Mouse (Mus musculus) forebrain, embryonic 12.5 days (tissue): ENCODE results near the gene Stk39. TPM values are rescaled to one million over a fixed set of nuclear protein-coding genes. Genes with fewer than 3 reads are reported as not detected.

Source experiments
- ATAC-seq: fragments of 200-750 bp; cut with Nextera tagmentation; 2 replicates; pipeline ENCODE4 v1.8.0; 2017; ENCODE audit warnings: moderate TSS enrichment; ENCODE audit not compliant: low FRiP score
- H3K27ac ChIP-seq: fragments of 300-500 bp; sonication (generic); 2 replicates; pipeline ENCODE4 v1.5.1; 2016; ENCODE audit warnings: mild to moderate bottlenecking
- H3K27me3 ChIP-seq: fragments of 300-500 bp; sonication (generic); 2 replicates; pipeline ENCODE4 v1.6.1; 2016; ENCODE audit warnings: mild to moderate bottlenecking
- H3K36me3 ChIP-seq: fragments of 300-500 bp; sonication (generic); replicated peaks from 2 replicates; pipeline ENCODE4 v1.6.1; 2016; ENCODE audit warnings: mild to moderate bottlenecking
- H3K4me1 ChIP-seq: fragments of 300-500 bp; sonication (generic); 2 replicates; pipeline ENCODE4 v1.6.1; 2016
- H3K4me2 ChIP-seq: fragments of 300-500 bp; sonication (generic); 2 replicates; pipeline ENCODE4 v1.6.1; 2016; ENCODE audit warnings: mild to moderate bottlenecking, moderate library complexity
- H3K4me3 ChIP-seq: fragments of 300-500 bp; sonication (generic); replicated peaks from 2 replicates; pipeline ENCODE4 v1.5.1; 2016; ENCODE audit warnings: mild to moderate bottlenecking
- H3K9ac ChIP-seq: fragments of 300-500 bp; sonication (generic); 2 replicates; pipeline ENCODE4 v1.6.1; 2016; ENCODE audit warnings: mild to moderate bottlenecking
- H3K9me3 ChIP-seq: fragments of 300-500 bp; sonication (generic); 2 replicates; pipeline ENCODE4 v1.6.1; 2016
- WGBS: fragments of 180-500 bp; shearing (Covaris S2); methylation state at CpG from one replicate; pipeline ENCODE4 v1.1.7; 2016; 5-methylcytosine and 5-hydroxymethylcytosine counted together
- polyA plus RNA-seq: library from polyadenylated mRNA; unstranded; fragments of >200 nt; fragmentation: Nextera tagmentation; extraction: Ambion mirVana; gene quantifications from 2 replicates; pipeline ENCODE4 v1.2.1, GENCODE M21; 2016

Gene Stk39
- polyA plus RNA-seq, 1 experiment from 2014 or later: 43.6 TPM

- Histone ChIP-seq H3K27me3 (peaks cover 6% of the 10 kb centered on the region; the same call in 1 of the 2 replicates), H3K36me3 (peaks cover 25% of the 10 kb centered on the region), H3K9ac (no peak overlapping the region), H3K9me3 (no peaks in the 10 kb centered on the region), H3K4me1 (peaks cover 24% of the 10 kb centered on the region), H3K27ac (peak overlapping the region; percentile 67), H3K4me3 (no peak overlapping the region), H3K4me2 (no peak overlapping the region)
- 18% methylated on average over 8 of the region's 8 CpGs for WGBS
- ATAC-seq: peak; percentile 67; the same call in 1 of the 2 replicates
These were observed 125.3 kb downstream of the Stk39 start for GRCm38 (mm10) chr2:68346606-68347237.

DNA sequence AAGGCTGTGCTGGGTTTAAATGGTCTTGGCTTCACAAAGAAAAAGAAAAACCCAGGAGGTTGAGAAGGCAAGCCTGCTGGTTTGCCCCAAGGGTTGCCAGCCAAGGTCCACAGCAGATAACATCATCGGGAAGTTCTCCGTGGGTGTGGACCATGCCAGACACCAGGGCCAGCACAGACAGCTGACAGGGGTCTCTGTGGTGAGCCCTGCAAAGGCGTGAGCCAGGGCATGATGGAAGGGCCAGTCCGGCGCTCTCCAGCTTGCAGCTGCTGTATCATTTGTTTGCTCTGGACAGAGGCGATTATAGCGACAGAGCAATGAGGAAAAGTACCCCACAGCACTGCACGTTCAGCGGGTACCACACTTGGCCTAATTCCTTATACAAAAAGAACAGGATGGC lies 126.8 kb downstream of the Stk39 start:
- no peak overlapping the region for H3K4me2 ChIP-seq
- H3K4me1 ChIP-seq: peaks cover 24% of the 10 kb centered on the region
- H3K4me3 ChIP-seq: no peak overlapping the region
- no peak for ATAC-seq
- 85% methylated on average over 9 of the region's 9 CpGs for WGBS
- no peaks in the 10 kb centered on the region for H3K9me3 ChIP-seq
- peaks cover 6% of the 10 kb centered on the region; the same call in 1 of the 2 replicates for H3K27me3 ChIP-seq
- H3K27ac ChIP-seq: no peak overlapping the region
- H3K9ac ChIP-seq: no peak overlapping the region
- peaks cover 25% of the 10 kb centered on the region for H3K36me3 ChIP-seq

GRCm38 (mm10) chr2:68343751-68344150 lies 128.3 kb downstream of the Stk39 start:
- H3K27me3 ChIP-seq: peaks cover 6% of the 10 kb centered on the region; the same call in 1 of the 2 replicates
- peaks cover 25% of the 10 kb centered on the region for H3K36me3 ChIP-seq
- no peak for ATAC-seq
- peaks cover 18% of the 10 kb centered on the region for H3K4me1 ChIP-seq
- H3K27ac ChIP-seq: no peak overlapping the region
- WGBS: 91% methylated on average over 4 of the region's 4 CpGs
- H3K9ac ChIP-seq: no peak overlapping the region
- H3K4me2 ChIP-seq: no peak overlapping the region
- no peak overlapping the region for H3K4me3 ChIP-seq
- no peaks in the 10 kb centered on the region for H3K9me3 ChIP-seq

DNA sequence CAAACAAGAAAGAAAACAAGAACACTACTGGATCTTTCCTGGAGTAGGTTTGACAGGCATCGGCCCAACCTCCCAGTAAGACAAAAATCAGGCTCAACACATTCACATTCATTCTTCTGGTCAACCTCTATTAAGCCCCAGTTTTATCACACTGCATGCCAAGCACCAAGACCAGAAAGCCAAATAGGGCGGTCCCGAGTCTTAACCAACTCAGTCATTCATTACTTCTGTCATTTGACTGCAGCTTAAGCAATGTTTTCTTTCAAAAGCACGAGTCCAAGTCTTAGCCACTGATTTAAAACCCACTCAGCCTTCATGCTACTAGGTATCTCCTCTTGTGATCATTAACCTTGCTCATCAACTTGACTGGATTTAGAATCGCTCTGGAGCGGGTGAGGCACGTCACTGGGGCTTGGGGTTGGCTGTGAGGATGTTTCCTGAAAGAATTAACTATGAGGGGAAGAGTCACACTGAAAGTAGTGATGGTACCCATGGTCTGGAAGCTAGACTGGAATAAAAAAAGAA lies 129.9 kb downstream of the Stk39 start:
- 91% methylated on average over 7 of the region's 7 CpGs for WGBS
- no peaks in the 10 kb centered on the region for H3K9me3 ChIP-seq
- H3K36me3 ChIP-seq: peaks cover 25% of the 10 kb centered on the region
- no peak overlapping the region for H3K27ac ChIP-seq
- no peaks in the 10 kb centered on the region for H3K27me3 ChIP-seq
- H3K9ac ChIP-seq: no peak overlapping the region
- ATAC-seq: no peak
- peaks cover 7% of the 10 kb centered on the region for H3K4me1 ChIP-seq
- no peak overlapping the region for H3K4me3 ChIP-seq
- H3K4me2 ChIP-seq: no peak overlapping the region

DNA sequence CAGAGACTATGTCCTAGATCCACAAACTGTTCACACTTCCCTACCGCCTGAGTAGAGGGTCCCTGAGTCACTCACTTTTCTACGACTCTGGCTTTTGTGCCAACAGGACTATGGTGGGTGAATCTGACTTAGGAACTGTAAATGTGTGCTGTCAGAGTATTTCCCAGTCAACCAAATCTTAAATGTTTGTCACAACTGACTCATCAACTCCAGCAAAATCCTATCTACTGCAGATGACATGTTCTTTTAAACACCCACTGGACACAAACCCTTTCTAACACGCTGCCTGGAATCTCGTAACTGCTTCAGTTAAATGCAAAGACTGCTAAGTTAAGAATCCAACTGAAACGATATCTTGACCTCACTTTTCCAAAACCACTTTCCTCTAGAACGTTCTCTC lies 135.2 kb downstream of the Stk39 start:
- Histone ChIP-seq H3K36me3 (no peaks in the 10 kb centered on the region; the same call in 1 of the 2 replicates), H3K27me3 (no peaks in the 10 kb centered on the region), H3K9me3 (no peaks in the 10 kb centered on the region), H3K27ac (no peak overlapping the region), H3K4me1 (peaks cover 12% of the 10 kb centered on the region), H3K4me2 (no peak overlapping the region), H3K9ac (no peak overlapping the region), H3K4me3 (no peak overlapping the region)
- 92% methylated on average over 6 of the region's 6 CpGs for WGBS
- no peak for ATAC-seq

- 31% methylated on average over 5 of the region's 5 CpGs for WGBS
- Histone ChIP-seq H3K4me3 (no peak overlapping the region), H3K27me3 (no peaks in the 10 kb centered on the region), H3K27ac (no peak overlapping the region), H3K4me2 (no peak overlapping the region), H3K4me1 (peaks cover 12% of the 10 kb centered on the region), H3K9ac (no peak overlapping the region), H3K9me3 (no peaks in the 10 kb centered on the region), H3K36me3 (no peaks in the 10 kb centered on the region)
- ATAC-seq: no peak
These were observed 137.1 kb downstream of the Stk39 start for GRCm38 (mm10) chr2:68334945-68335344.

GRCm38 (mm10) chr2:68325306-68325705 lies 146.8 kb downstream of the Stk39 start:
- H3K27ac ChIP-seq: no peak overlapping the region
- no peaks in the 10 kb centered on the region for H3K9me3 ChIP-seq
- H3K9ac ChIP-seq: no peak overlapping the region
- WGBS: 73% methylated on average over 5 of the region's 5 CpGs
- H3K36me3 ChIP-seq: no peaks in the 10 kb centered on the region
- no peaks in the 10 kb centered on the region for H3K27me3 ChIP-seq
- no peak overlapping the region for H3K4me3 ChIP-seq
- no peak overlapping the region for H3K4me2 ChIP-seq
- H3K4me1 ChIP-seq: peaks cover 13% of the 10 kb centered on the region
- ATAC-seq: no peak

DNA sequence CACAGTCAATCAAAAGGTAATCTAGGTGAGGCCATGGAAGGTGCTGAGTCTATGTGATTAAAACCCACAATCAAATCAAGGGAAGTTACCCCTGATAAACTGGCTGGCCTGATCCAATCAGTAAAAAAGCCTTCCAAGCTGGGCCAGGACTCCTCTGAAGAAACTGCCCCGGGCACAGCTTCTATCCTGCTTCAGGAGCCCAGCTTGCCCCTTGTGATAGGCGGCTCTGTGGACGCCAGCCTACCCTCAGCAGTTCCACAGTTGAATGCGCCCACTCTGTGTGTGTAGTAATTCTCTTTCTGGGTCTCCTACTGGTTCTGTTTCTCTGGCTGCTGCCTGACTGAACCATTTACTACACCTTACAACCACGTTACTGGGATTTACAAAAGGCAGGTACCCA lies 150.8 kb downstream of the Stk39 start:
- H3K4me1 ChIP-seq: peaks cover 29% of the 10 kb centered on the region
- H3K9me3 ChIP-seq: no peaks in the 10 kb centered on the region
- 56% methylated on average over 5 of the region's 5 CpGs for WGBS
- H3K4me3 ChIP-seq: no peak overlapping the region
- no peaks in the 10 kb centered on the region for H3K36me3 ChIP-seq
- no peak for ATAC-seq
- H3K4me2 ChIP-seq: no peak overlapping the region
- peak overlapping the region; percentile 42; the same call in 1 of the 2 replicates for H3K27ac ChIP-seq
- H3K27me3 ChIP-seq: no peaks in the 10 kb centered on the region
- H3K9ac ChIP-seq: no peak overlapping the region

DNA sequence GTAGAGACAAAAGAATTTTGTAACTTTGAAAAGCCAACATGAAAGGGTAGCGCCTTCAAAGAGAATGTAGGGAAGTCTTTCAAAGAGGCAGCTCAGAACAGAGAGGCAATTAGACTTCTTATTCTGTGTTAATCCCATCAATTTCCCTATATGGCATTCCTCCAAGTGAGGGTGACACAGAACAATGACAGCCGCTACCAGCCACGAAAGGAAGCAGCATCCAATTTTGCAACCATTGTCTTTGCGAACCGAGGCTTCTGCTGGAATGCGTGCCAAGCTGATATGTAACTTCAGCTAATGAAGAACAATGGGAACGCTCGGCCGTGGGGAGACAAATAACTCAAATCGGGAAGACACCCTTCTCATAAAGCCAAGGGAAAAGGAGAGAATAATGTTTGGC lies 151.4 kb downstream of the Stk39 start:
- Histone ChIP-seq H3K4me2 (peak overlapping the region; percentile 24), H3K9ac (no peak overlapping the region), H3K27me3 (no peaks in the 10 kb centered on the region), H3K4me1 (peaks cover 29% of the 10 kb centered on the region), H3K4me3 (no peak overlapping the region), H3K9me3 (no peaks in the 10 kb centered on the region), H3K27ac (peak overlapping the region; percentile 42; the same call in 1 of the 2 replicates), H3K36me3 (no peaks in the 10 kb centered on the region)
- peak; percentile 56; the same call in 1 of the 2 replicates for ATAC-seq
- WGBS: 8% methylated on average over 10 of the region's 10 CpGs

DNA sequence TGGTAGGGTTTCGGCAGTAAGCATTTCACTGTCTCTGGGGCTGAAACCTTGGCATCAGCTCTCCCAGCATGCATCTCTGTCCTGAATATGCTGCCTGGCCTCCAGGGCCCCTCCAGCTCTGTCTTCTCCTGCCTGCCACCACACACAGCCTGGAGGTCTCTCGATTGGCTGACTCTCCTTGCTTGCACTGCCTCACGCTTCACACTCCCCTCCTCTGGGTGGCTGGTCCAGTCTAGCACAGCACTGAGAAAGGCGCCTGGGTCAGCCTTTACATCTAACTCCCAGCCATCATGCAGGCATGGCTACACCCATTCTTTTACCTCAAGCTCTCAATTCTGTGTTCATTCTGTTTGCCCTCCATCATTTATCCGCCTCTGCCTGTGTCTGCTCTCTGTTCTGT lies 153.6 kb downstream of the Stk39 start:
- peaks cover 39% of the 10 kb centered on the region for H3K4me1 ChIP-seq
- H3K27ac ChIP-seq: no peak overlapping the region
- H3K9ac ChIP-seq: no peak overlapping the region
- peak; percentile 77 for ATAC-seq
- no peaks in the 10 kb centered on the region for H3K36me3 ChIP-seq
- H3K4me2 ChIP-seq: no peak overlapping the region
- no peaks in the 10 kb centered on the region for H3K27me3 ChIP-seq
- H3K9me3 ChIP-seq: no peaks in the 10 kb centered on the region
- H3K4me3 ChIP-seq: no peak overlapping the region
- 49% methylated on average over 5 of the region's 5 CpGs for WGBS

GRCm38 (mm10) chr2:68317895-68318294 lies 154.2 kb downstream of the Stk39 start:
- Histone ChIP-seq H3K9ac (no peak overlapping the region), H3K27ac (no peak overlapping the region), H3K9me3 (no peaks in the 10 kb centered on the region), H3K4me1 (peaks cover 39% of the 10 kb centered on the region), H3K4me3 (no peak overlapping the region), H3K4me2 (no peak overlapping the region), H3K36me3 (no peaks in the 10 kb centered on the region), H3K27me3 (no peaks in the 10 kb centered on the region)
- ATAC-seq: no peak
- 89% methylated on average over 9 of the region's 9 CpGs for WGBS

GRCm38 (mm10) chr2:68317452-68317851 lies 154.6 kb downstream of the Stk39 start:
- 79% methylated on average over 2 of the region's 2 CpGs for WGBS
- no peak overlapping the region for H3K9ac ChIP-seq
- H3K27me3 ChIP-seq: no peaks in the 10 kb centered on the region
- H3K4me1 ChIP-seq: peaks cover 39% of the 10 kb centered on the region
- no peaks in the 10 kb centered on the region for H3K9me3 ChIP-seq
- H3K36me3 ChIP-seq: no peaks in the 10 kb centered on the region
- ATAC-seq: no peak
- H3K4me3 ChIP-seq: no peak overlapping the region
- H3K27ac ChIP-seq: no peak overlapping the region
- no peak overlapping the region for H3K4me2 ChIP-seq

- ATAC-seq: peak; percentile 62
- Histone ChIP-seq H3K4me1 (peaks cover 26% of the 10 kb centered on the region), H3K27me3 (no peaks in the 10 kb centered on the region), H3K27ac (no peak overlapping the region), H3K4me3 (no peak overlapping the region), H3K36me3 (no peaks in the 10 kb centered on the region), H3K9ac (no peak overlapping the region), H3K4me2 (no peak overlapping the region), H3K9me3 (no peaks in the 10 kb centered on the region)
- 73% methylated on average over 11 of the region's 11 CpGs for WGBS
These were observed 156.8 kb downstream of the Stk39 start for GRCm38 (mm10) chr2:68315258-68315657.
